Mouse (Mus musculus) embryonic facial prominence, embryonic 15.5 days (tissue): ENCODE measurements at regions not wholly inside any gene's neighbourhood (a gene's known extent, or its start where the extent isn't known, plus 50 kb on each side); places are given as distances from the start of the nearest gene placed in this dataset.

Experiments used
- ATAC-seq: fragments of 200-750 bp; cut with Nextera tagmentation; 2 replicates; pipeline ENCODE4 v1.8.0; 2017; ENCODE audit warnings: low read depth, moderate TSS enrichment; ENCODE audit not compliant: insufficient number of reproducible peaks, low FRiP score, low TSS enrichment
- H3K27ac ChIP-seq: fragments of 300-500 bp; sonication (generic); replicated peaks from 2 replicates; pipeline ENCODE4 v1.5.1; 2015; ENCODE audit warnings: mild to moderate bottlenecking, inconsistent platforms
- H3K27me3 ChIP-seq: fragments of 300-500 bp; sonication (generic); 2 replicates; pipeline ENCODE4 v1.6.1; 2015; ENCODE audit warnings: inconsistent platforms
- H3K36me3 ChIP-seq: fragments of 300-500 bp; sonication (generic); 2 replicates; pipeline ENCODE4 v1.6.1; 2015; ENCODE audit warnings: mild to moderate bottlenecking, inconsistent platforms
- H3K4me1 ChIP-seq: fragments of 300-500 bp; sonication (generic); 2 replicates; pipeline ENCODE4 v1.6.1; 2015; ENCODE audit warnings: inconsistent platforms
- H3K4me2 ChIP-seq: fragments of 300-500 bp; sonication (generic); replicated peaks from 2 replicates; pipeline ENCODE4 v1.6.1; 2015; ENCODE audit warnings: mild to moderate bottlenecking, inconsistent platforms
- H3K4me3 ChIP-seq: fragments of 300-500 bp; sonication (generic); replicated peaks from 2 replicates; pipeline ENCODE4 v1.5.1; 2015; ENCODE audit warnings: mild to moderate bottlenecking, inconsistent platforms
- H3K9ac ChIP-seq: fragments of 300-500 bp; sonication (generic); 2 replicates; pipeline ENCODE4 v1.6.1; 2015; ENCODE audit warnings: inconsistent platforms
- H3K9me3 ChIP-seq: fragments of 300-500 bp; sonication (generic); replicated peaks from 2 replicates; pipeline ENCODE4 v1.6.1; 2016; ENCODE audit warnings: inconsistent platforms
- WGBS: fragments of 180-500 bp; shearing (Covaris S2); methylation state at CpG from one replicate; pipeline ENCODE4 v1.1.7; 2015; 5-methylcytosine and 5-hydroxymethylcytosine counted together

DNA sequence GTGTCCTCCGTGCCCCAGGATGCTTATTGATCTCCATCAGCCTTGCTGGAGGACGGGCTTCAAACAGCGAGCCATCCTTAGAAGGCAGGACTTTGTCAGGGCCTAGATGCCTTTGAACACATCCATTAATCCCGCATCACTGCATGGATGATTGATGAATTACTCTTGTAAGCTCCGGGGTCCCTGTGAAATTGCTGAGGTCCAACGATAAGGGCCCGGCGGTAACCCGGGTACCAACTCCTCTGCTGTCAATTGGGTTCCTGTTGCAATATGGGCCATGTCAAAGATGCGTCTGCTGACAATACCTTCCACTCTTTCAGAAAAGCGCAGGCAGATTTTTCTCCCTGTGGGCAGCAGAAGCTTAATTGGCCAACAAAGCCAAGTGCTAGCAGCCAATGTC lies 297.0 kb downstream of the Pmp22 start:
- Histone ChIP-seq H3K4me1 (no peaks in the 10 kb centered on the region), H3K4me2 (no peak overlapping the region), H3K27me3 (no peaks in the 10 kb centered on the region), H3K9me3 (no peaks in the 10 kb centered on the region), H3K9ac (no peak overlapping the region), H3K4me3 (no peak overlapping the region), H3K27ac (no peak overlapping the region), H3K36me3 (no peaks in the 10 kb centered on the region)
- no peak for ATAC-seq
- 62% methylated on average over 11 of the region's 11 CpGs for WGBS

DNA sequence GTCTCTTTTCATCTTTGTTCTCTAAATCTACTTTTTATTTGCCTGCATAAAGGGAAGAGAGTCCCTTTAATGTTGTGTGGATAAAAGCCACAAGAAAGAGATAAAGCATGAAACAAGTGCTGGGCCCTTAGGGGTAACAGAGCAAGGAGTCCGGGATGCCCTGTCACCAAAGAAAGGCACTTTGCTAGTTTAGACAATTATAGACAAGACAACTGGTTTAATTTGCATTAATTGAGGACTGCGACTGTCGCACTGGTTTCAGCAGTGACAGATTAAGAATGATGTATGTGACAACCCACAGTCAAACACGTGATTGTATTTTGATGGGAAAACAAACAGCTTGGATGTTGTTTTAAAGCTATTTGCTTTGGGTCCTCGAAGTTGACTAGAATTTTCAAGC lies 325.0 kb downstream of the Pmp22 start:
- Histone ChIP-seq H3K9me3 (no peaks in the 10 kb centered on the region), H3K27ac (no peak overlapping the region), H3K4me1 (0 out of 2 replicates have a peak, but pooled peaks cover 6% of the 10 kb centered on the region), H3K4me3 (no peak overlapping the region), H3K27me3 (no peaks in the 10 kb centered on the region), H3K4me2 (no peak overlapping the region), H3K36me3 (no peaks in the 10 kb centered on the region), H3K9ac (no peak overlapping the region)
- no peak for ATAC-seq
- WGBS: 63% methylated on average over 5 of the region's 5 CpGs

DNA sequence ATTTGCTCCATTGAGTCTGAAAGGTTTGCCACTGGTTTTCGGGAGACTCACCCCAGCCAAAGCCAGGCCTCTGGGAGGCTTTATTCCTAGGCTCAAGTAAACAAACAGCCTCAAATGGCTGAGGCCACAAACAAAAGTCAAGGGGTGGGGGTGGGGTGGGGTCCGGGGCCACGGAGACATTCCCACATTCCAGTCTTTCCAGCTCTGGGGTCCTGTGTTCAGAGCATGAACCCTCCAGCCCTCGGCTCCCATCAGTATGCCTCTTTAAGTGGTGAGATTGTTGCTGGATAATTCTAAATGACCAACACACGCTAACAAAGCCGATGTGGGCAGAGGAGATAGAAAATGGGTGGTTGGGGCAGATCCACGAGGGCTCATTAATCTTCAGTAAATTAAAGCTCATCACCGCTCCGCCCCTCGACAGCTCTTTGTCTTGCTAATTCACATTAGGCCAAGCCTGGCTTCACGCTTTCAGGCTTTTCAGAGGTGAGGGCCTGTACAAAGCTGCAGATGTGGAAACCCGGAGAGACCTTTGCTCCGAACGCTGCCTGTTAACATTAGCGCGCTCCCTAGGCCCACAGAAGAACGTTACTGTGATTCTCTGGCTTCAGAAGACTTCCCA lies 326.2 kb downstream of the Pmp22 start:
- H3K4me1 ChIP-seq: 0 out of 2 replicates have a peak, but pooled peaks cover 6% of the 10 kb centered on the region
- no peaks in the 10 kb centered on the region for H3K36me3 ChIP-seq
- H3K27me3 ChIP-seq: no peaks in the 10 kb centered on the region
- ATAC-seq: no peak
- WGBS: 37% methylated on average over 17 of the region's 17 CpGs
- H3K4me2 ChIP-seq: no peak overlapping the region
- no peak overlapping the region for H3K27ac ChIP-seq
- H3K4me3 ChIP-seq: no peak overlapping the region
- no peak overlapping the region for H3K9ac ChIP-seq
- no peaks in the 10 kb centered on the region for H3K9me3 ChIP-seq

DNA sequence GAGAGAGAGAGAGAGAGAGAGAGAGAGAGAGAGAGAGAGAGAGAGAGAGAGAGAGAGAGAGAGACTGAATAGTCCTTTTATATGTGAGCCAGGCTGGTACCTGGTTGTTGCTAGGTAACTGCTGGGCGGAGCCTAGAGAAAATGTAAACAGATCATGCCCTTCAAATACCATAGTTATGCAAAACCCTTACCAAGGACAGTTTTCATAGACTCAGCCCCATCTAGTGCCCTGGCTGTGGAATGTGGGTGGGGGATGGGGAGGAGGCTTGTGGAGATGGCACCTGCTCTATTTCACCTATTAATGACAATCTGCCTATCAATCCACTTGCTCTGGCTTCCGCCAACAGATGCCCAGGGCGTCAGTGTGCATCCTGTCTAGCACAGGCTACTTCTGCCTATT lies 327.6 kb downstream of the Pmp22 start:
- Histone ChIP-seq H3K27me3 (no peaks in the 10 kb centered on the region), H3K9me3 (no peaks in the 10 kb centered on the region), H3K36me3 (no peaks in the 10 kb centered on the region), H3K4me3 (no peak overlapping the region), H3K9ac (no peak overlapping the region), H3K4me1 (0 out of 2 replicates have a peak, but pooled peaks cover 6% of the 10 kb centered on the region), H3K27ac (no peak overlapping the region), H3K4me2 (no peak overlapping the region)
- no peak for ATAC-seq
- 65% methylated on average over 3 of the region's 3 CpGs for WGBS

DNA sequence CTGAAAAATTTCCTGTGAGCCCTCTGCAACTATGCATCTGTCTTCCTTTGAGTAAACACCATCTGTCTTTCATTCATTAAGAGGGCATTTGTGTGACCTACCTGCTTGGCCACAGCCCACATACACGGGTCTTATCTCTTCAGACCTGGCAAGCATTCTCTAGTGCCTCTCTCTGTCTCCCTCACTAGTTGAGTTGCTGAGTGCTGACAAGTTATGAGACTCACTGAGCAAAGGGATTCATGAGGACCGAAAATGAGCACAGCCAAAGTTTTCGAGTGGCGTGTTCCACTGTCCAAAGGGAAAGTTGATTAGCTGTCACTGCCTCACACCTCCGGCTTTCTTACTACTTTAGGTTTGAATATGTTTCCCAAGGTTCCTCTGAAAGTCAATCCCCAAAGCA lies 328.5 kb downstream of the Pmp22 start:
- Histone ChIP-seq H3K9me3 (no peaks in the 10 kb centered on the region), H3K4me2 (no peak overlapping the region), H3K27ac (no peak overlapping the region), H3K4me3 (no peak overlapping the region), H3K9ac (no peak overlapping the region), H3K36me3 (no peaks in the 10 kb centered on the region), H3K27me3 (no peaks in the 10 kb centered on the region), H3K4me1 (0 out of 2 replicates have a peak, but pooled peaks cover 6% of the 10 kb centered on the region)
- no peak for ATAC-seq
- 77% methylated on average over 5 of the region's 5 CpGs for WGBS

DNA sequence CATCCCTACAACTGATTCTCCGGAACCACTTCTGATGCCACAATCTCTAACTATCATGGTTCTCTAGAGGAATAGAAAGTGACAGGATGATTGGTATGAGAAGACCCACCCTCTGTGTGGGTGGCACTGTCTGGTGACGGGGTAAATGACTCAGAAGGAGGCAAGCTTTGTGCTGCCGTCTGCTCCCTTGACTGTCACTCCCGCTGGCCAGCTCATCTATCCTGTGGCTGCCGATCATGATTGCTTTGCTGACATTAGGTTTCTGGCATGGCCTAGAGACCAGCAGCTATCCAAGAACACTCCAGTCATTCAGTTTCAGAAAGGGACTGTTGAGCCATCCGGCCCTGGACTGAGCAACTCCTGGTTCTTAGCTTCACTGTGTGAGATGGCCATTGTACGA lies 331.4 kb downstream of the Pmp22 start:
- H3K4me1 ChIP-seq: 0 out of 2 replicates have a peak, but pooled peaks cover 15% of the 10 kb centered on the region
- H3K27me3 ChIP-seq: no peaks in the 10 kb centered on the region
- H3K4me3 ChIP-seq: no peak overlapping the region
- H3K9me3 ChIP-seq: no peaks in the 10 kb centered on the region
- no peak overlapping the region for H3K27ac ChIP-seq
- no peak overlapping the region for H3K9ac ChIP-seq
- no peaks in the 10 kb centered on the region for H3K36me3 ChIP-seq
- no peak for ATAC-seq
- 82% methylated on average over 7 of the region's 7 CpGs for WGBS
- no peak overlapping the region for H3K4me2 ChIP-seq

DNA sequence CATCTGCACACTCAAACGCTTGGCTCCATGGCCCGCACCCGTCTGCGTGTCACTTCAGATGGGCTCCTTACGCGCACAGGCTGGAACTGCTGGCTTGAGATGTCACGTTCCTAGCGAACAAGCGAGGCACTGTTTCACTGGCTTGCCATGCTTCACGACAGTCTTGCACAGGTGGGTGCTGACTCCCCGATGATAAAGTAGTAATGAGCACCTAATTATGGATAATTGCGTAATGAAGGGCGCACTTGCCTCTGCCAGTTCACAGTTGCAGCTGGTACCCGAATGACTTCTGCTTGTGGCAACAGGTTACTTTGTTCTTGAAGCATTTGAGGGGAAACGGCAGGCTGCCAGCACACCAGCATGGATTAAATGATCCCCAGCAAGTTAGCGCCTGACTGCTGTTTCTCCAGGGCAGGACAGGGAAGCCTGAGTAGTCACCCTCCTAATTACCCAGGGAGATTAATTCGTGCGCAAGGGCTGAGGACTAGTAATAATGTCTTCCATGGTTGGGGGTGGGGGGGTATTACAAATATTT lies 335.1 kb downstream of the Pmp22 start:
- peak overlapping the region; percentile 18 for H3K4me3 ChIP-seq
- H3K36me3 ChIP-seq: no peaks in the 10 kb centered on the region
- no peak overlapping the region for H3K9ac ChIP-seq
- peak overlapping the region; percentile 71 for H3K27ac ChIP-seq
- 35% methylated on average over 18 of the region's 18 CpGs for WGBS
- peak; percentile 54 for ATAC-seq
- H3K9me3 ChIP-seq: no peaks in the 10 kb centered on the region
- peak overlapping the region; percentile 31 for H3K4me2 ChIP-seq
- 0 out of 2 replicates have a peak, but pooled peaks cover 12% of the 10 kb centered on the region for H3K4me1 ChIP-seq
- no peaks in the 10 kb centered on the region for H3K27me3 ChIP-seq

DNA sequence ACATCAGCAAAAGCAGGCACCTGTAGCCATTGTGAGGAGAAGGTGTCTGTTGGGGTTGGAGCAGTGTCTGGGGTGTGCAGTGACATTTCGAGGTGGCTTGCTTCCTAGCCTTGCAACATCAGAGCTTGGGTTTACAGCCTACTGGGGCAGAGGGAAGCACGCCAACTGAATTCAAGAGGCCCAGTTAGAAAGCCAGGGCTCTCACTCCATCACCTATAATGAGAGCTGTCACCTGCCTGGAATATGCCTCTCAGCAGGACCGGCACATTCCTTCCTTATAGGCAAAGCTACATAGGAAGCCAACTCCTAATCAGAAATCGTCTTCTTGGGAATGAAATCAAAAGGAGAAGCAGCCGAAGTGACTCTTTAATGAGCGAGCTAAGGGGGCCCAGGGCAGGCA lies 337.2 kb downstream of the Pmp22 start:
- Histone ChIP-seq H3K9ac (no peak overlapping the region), H3K4me2 (no peak overlapping the region), H3K36me3 (no peaks in the 10 kb centered on the region), H3K27ac (no peak overlapping the region), H3K9me3 (no peaks in the 10 kb centered on the region), H3K4me3 (no peak overlapping the region), H3K27me3 (no peaks in the 10 kb centered on the region), H3K4me1 (0 out of 2 replicates have a peak, but pooled peaks cover 12% of the 10 kb centered on the region)
- ATAC-seq: no peak
- 66% methylated on average over 6 of the region's 6 CpGs for WGBS

DNA sequence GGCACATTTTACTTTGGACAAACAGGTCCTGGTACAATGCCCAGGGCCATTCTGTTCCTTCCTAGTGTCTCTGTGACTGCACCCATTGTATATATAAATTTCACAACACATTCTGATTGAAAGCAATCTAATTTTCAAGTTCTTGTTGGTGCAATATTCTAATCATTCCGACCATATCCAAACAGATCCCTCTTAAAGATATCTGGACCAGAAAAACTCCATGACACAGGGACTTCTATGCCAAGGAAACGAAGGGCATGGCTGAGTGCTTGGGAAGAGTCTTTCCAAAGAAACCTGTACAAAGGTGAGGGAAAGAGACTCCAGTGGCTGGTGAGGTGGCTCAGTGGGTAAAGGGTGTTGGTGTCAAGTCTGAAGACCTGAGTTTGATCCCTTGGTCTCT lies 337.8 kb downstream of the Pmp22 start:
- ATAC-seq: no peak
- Histone ChIP-seq H3K36me3 (no peaks in the 10 kb centered on the region), H3K9ac (no peak overlapping the region), H3K4me1 (0 out of 2 replicates have a peak, but pooled peaks cover 12% of the 10 kb centered on the region), H3K4me2 (no peak overlapping the region), H3K9me3 (no peaks in the 10 kb centered on the region), H3K4me3 (no peak overlapping the region), H3K27ac (no peak overlapping the region), H3K27me3 (no peaks in the 10 kb centered on the region)
- 70% methylated on average over 2 of the region's 2 CpGs for WGBS

DNA sequence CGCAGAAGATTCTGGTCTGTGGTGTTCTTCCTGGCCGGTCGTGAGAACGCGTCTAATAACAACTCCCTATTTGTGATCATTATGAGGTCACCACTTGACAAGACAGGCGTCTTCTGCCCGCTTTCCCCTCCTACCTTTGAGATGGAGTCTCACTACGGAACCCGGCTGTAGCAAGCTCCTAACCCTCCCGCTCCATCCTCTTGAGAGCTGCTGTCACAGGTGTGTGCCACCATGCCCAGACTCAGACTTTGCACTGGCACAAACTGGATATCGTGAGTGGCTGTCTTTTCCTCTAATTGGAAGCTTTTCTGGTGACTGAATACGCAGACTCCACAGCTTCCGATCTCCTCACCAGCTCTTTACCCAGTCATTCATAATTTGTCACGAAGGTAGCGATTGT lies 346.0 kb downstream of the Pmp22 start:
- no peak overlapping the region for H3K27ac ChIP-seq
- H3K9ac ChIP-seq: no peak overlapping the region
- no peak for ATAC-seq
- no peak overlapping the region for H3K4me3 ChIP-seq
- H3K36me3 ChIP-seq: no peaks in the 10 kb centered on the region
- H3K4me2 ChIP-seq: no peak overlapping the region
- no peaks in the 10 kb centered on the region for H3K27me3 ChIP-seq
- no peaks in the 10 kb centered on the region for H3K9me3 ChIP-seq
- 93% methylated on average over 15 of the region's 15 CpGs for WGBS
- H3K4me1 ChIP-seq: no peaks in the 10 kb centered on the region

DNA sequence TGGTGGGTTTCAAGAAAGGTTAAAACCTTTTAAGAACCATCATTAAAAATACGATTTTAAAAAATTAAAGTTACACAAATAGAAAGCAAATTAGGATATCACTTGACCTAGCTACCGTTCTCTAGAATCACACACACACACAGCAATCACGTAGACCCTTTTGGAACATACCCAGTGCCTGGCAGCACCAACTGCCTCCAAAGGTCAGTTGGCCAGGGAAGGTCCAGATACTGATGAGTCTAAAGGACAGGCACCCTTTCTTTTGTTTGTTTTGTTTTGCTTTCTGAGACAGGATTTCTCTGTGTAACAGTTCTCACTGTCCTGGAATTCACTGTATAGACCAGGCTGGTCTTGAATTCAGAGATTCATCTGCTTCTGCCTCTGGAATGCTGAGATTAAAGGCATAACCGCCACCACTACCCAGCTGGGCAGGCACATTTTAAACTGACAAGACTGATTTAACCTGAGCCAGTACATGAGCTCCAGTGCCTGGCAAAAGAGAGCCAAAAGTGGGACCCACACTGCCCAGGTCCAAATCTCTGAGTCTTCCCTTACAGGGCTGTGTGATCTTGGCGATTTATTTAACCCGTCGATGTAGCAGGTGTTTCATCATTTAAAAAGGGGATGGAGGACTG lies 353.0 kb downstream of the Pmp22 start:
- no peaks in the 10 kb centered on the region for H3K36me3 ChIP-seq
- H3K27me3 ChIP-seq: no peaks in the 10 kb centered on the region
- ATAC-seq: no peak
- H3K27ac ChIP-seq: no peak overlapping the region
- no peaks in the 10 kb centered on the region for H3K9me3 ChIP-seq
- H3K4me3 ChIP-seq: no peak overlapping the region
- no peak overlapping the region for H3K4me2 ChIP-seq
- 74% methylated on average over 7 of the region's 7 CpGs for WGBS
- no peak overlapping the region for H3K9ac ChIP-seq
- H3K4me1 ChIP-seq: peaks cover 4% of the 10 kb centered on the region; the same call in 1 of the 2 replicates
